Mouse (Mus musculus) heart, embryonic 14.5 days (tissue): Measurements from ENCODE around the gene Farsa. TPM values are rescaled to one million over a fixed set of nuclear protein-coding genes. Genes with fewer than 3 reads are reported as not detected.
A peak's percentile ranks its signal among the peaks of the same experiment; 100 is the strongest.

Source experiments
- ATAC-seq: fragments of 200-750 bp; cut with Nextera tagmentation; 2 replicates; pipeline ENCODE4 v1.8.0; 2017; ENCODE audit warnings: low read depth, moderate TSS enrichment; ENCODE audit not compliant: insufficient number of reproducible peaks, insufficient read depth, low FRiP score
- H3K27ac ChIP-seq, 2 experiments: fragments of 200-500 bp in 1 of 2; fragments of 300-500 bp in 1 of 2; sonication (generic) in 1 of 2; replicated peaks in 1 of 2; 2 replicates each; pipeline ENCODE4 v1.5.1; 2012 to 2014; ENCODE audit warnings: low read depth in 2 of 2, low read length in 2 of 2, control low read depth in 1 of 2, mild to moderate bottlenecking in 1 of 2, mixed read lengths in 1 of 2; ENCODE audit not compliant: control insufficient read depth in 1 of 2, insufficient read depth in 1 of 2
- H3K27me3 ChIP-seq: fragments of 300-500 bp; sonication (generic); 2 replicates; pipeline ENCODE4 v1.6.1; 2014; ENCODE audit warnings: mild to moderate bottlenecking, low read length, control low read depth; ENCODE audit not compliant: control insufficient read depth, insufficient read depth
- H3K36me3 ChIP-seq: fragments of 300-500 bp; sonication (generic); 2 replicates; pipeline ENCODE4 v1.6.1; 2014; ENCODE audit warnings: mild to moderate bottlenecking, control low read depth, low read length, mixed read lengths; ENCODE audit not compliant: control insufficient read depth, insufficient read depth
- H3K4me1 ChIP-seq, 2 experiments: fragments of 200-500 bp in 1 of 2; fragments of 300-500 bp in 1 of 2; sonication (generic) in 1 of 2; 2 replicates each; pipeline ENCODE4 v1.6.1; 2012 to 2014; ENCODE audit warnings: low read length in 2 of 2, control low read depth in 1 of 2, mixed read lengths in 1 of 2; ENCODE audit not compliant: control insufficient read depth in 2 of 2, insufficient read depth in 2 of 2
- H3K4me2 ChIP-seq: fragments of 300-500 bp; sonication (generic); 2 replicates; pipeline ENCODE4 v1.6.1; 2014; ENCODE audit warnings: mild to moderate bottlenecking, low read length
- H3K4me3 ChIP-seq, 2 experiments: fragments of 200-500 bp in 1 of 2; fragments of 300-500 bp in 1 of 2; sonication (generic) in 1 of 2; 2 replicates each; pipeline ENCODE4 v1.5.1; 2012 to 2014; ENCODE audit warnings: low read length in 2 of 2, mild to moderate bottlenecking in 2 of 2, control low read depth in 1 of 2, low read depth in 1 of 2, moderate library complexity in 1 of 2; ENCODE audit not compliant: control insufficient read depth in 1 of 2, insufficient read depth in 1 of 2
- H3K9ac ChIP-seq: fragments of 300-500 bp; sonication (generic); 2 replicates; pipeline ENCODE4 v1.6.1; 2014; ENCODE audit warnings: mild to moderate bottlenecking, low read length
- H3K9me3 ChIP-seq: fragments of 300-500 bp; sonication (generic); 2 replicates; pipeline ENCODE4 v1.6.1; 2016; ENCODE audit warnings: low read length, control low read depth; ENCODE audit not compliant: control insufficient read depth
- WGBS: fragments of 180-500 bp; shearing (Covaris S2); extraction: QIAGEN DNeasy Blood & Tissue Kit; methylation state at CpG from one replicate; pipeline ENCODE4 v1.1.7; 2014; 5-methylcytosine and 5-hydroxymethylcytosine counted together
- polyA plus RNA-seq: library from polyadenylated mRNA; unstranded; fragments of >200 nt; fragmentation: Nextera tagmentation; extraction: Ambion mirVana; gene quantifications from 2 replicates; pipeline ENCODE4 v1.2.1, GENCODE M21; 2014

Farsa gene
- polyA plus RNA-seq, 1 experiment from 2014 or later: 47.6 TPM

GRCm38 (mm10) chr8:84888280-84888679 lies 31.5 kb downstream of the Farsa start:
- no peak for ATAC-seq
- no peaks in the 10 kb centered on the region for H3K9me3 ChIP-seq
- H3K27ac ChIP-seq: no peak overlapping the region
- H3K4me3 ChIP-seq: no peak overlapping the region
- WGBS: 89% methylated on average over 3 of the region's 3 CpGs
- peaks cover 6% of the 10 kb centered on the region in 2 experiments for H3K4me1 ChIP-seq
- H3K9ac ChIP-seq: no peak overlapping the region
- peaks cover 48% of the 10 kb centered on the region for H3K36me3 ChIP-seq
- H3K4me2 ChIP-seq: no peak overlapping the region
- no peaks in the 10 kb centered on the region for H3K27me3 ChIP-seq

- H3K27me3 ChIP-seq: no peaks in the 10 kb centered on the region
- H3K36me3 ChIP-seq: peaks cover 48% of the 10 kb centered on the region
- no peak overlapping the region for H3K27ac ChIP-seq
- no peak for ATAC-seq
- H3K9me3 ChIP-seq: no peaks in the 10 kb centered on the region
- H3K4me3 ChIP-seq: no peak overlapping the region
- no peak overlapping the region for H3K4me2 ChIP-seq
- peaks cover 6% of the 10 kb centered on the region in 2 experiments for H3K4me1 ChIP-seq
- H3K9ac ChIP-seq: no peak overlapping the region
- 85% methylated on average over 1 of the region's 1 CpGs for WGBS
Observed at GRCm38 (mm10) chr8:84889141-84889540, 32.4 kb downstream of the Farsa start.

GRCm38 (mm10) chr8:84892993-84893708 lies 36.4 kb downstream of the Farsa start:
- peak overlapping the region; percentile 85 for H3K9ac ChIP-seq
- 0 out of 4 replicates have a peak overlapping the region, but pooled peaks of 1 of the 2 experiments have one; percentile 14 for H3K27ac ChIP-seq
- H3K4me3 ChIP-seq: peak overlapping the region; percentile 78 to 88
- peak overlapping the region; percentile 79 for H3K4me2 ChIP-seq
- no peaks in the 10 kb centered on the region for H3K9me3 ChIP-seq
- H3K27me3 ChIP-seq: no peaks in the 10 kb centered on the region
- ATAC-seq: peak; percentile 23
- peaks cover 6% of the 10 kb centered on the region in 2 experiments for H3K4me1 ChIP-seq
- WGBS: 13% methylated on average over 31 of the region's 31 CpGs
- H3K36me3 ChIP-seq: peaks cover 25% of the 10 kb centered on the region

GRCm38 (mm10) chr8:84893709-84894134 lies 36.9 kb downstream of the Farsa start, which contains the start of gene Gcdh:
Gcdh (minus strand) TSS chr8:84893921.
- Histone ChIP-seq H3K9me3 (no peaks in the 10 kb centered on the region), H3K9ac (peak within 1 kb of the TSS; percentile 85), H3K4me1 (peaks cover 6% of the 10 kb centered on the region in 2 experiments), H3K4me2 (peak within 1 kb of the TSS; percentile 79), H3K4me3 (peak within 1 kb of the TSS; percentile 78 to 88), H3K27me3 (no peaks in the 10 kb centered on the region), H3K27ac (0 out of 4 replicates have a peak within 1 kb of the TSS, but pooled peaks of 1 of the 2 experiments have one; percentile 14), H3K36me3 (peaks cover 20% of the 10 kb centered on the region)
- WGBS: 0% methylated on average over 11 of the region's 11 CpGs
- peak; percentile 93 for ATAC-seq

GRCm38 (mm10) chr8:84895963-84896362 lies 39.2 kb downstream of the Farsa start:
- Histone ChIP-seq H3K27ac (no peak overlapping the region), H3K9ac (no peak overlapping the region), H3K4me2 (no peak overlapping the region), H3K36me3 (peaks cover 2% of the 10 kb centered on the region; the same call in 1 of the 2 replicates), H3K9me3 (no peaks in the 10 kb centered on the region), H3K27me3 (peaks cover 4% of the 10 kb centered on the region; the same call in 1 of the 2 replicates), H3K4me1 (peaks cover 6% of the 10 kb centered on the region in 2 experiments), H3K4me3 (no peak overlapping the region)
- WGBS: 81% methylated on average over 5 of the region's 5 CpGs
- ATAC-seq: no peak

GRCm38 (mm10) chr8:84901071-84901470 lies 44.3 kb downstream of the Farsa start:
- Histone ChIP-seq H3K27ac (no peak overlapping the region), H3K9ac (no peak overlapping the region), H3K4me1 (peaks cover 0 to 4% of the 10 kb centered on the region in 2 experiments; a peak in 1 of 4 replicates), H3K36me3 (no peaks in the 10 kb centered on the region), H3K27me3 (peaks cover 13% of the 10 kb centered on the region), H3K4me2 (no peak overlapping the region), H3K4me3 (no peak overlapping the region), H3K9me3 (no peaks in the 10 kb centered on the region)
- 28% methylated on average over 4 of the region's 4 CpGs for WGBS
- no peak for ATAC-seq

- H3K9me3 ChIP-seq: no peaks in the 10 kb centered on the region
- peaks cover 13% of the 10 kb centered on the region for H3K27me3 ChIP-seq
- WGBS: 44% methylated on average over 3 of the region's 3 CpGs
- H3K36me3 ChIP-seq: no peaks in the 10 kb centered on the region
- peak within 1 kb of the TSS; percentile 58 to 71 for H3K4me3 ChIP-seq
- ATAC-seq: no peak; the same call in 1 of the 2 replicates
- H3K4me1 ChIP-seq: peaks cover 0 to 4% of the 10 kb centered on the region in 2 experiments; a peak in 1 of 4 replicates
- H3K9ac ChIP-seq: peak within 1 kb of the TSS; percentile 79
- no peak within 1 kb of the TSS for H3K27ac ChIP-seq
- H3K4me2 ChIP-seq: peak within 1 kb of the TSS; percentile 99
Observed at GRCm38 (mm10) chr8:84901752-84902151, 45.0 kb downstream of the Farsa start, which contains the start of gene Klf1. Klf1 (plus strand) TSS chr8:84901928.
